Mouse (Mus musculus) layer of hippocampus, postnatal 25 days (tissue): ENCODE data around the gene Ccl27a. TPM values are rescaled to one million over a fixed set of nuclear protein-coding genes. Genes with fewer than 3 reads are reported as not detected.
"Not testable (repeated sequence)": the region's sequence is repeated elsewhere in the genome, so short reads cannot be mapped to it uniquely, and the experiment has no call there.

ENCODE experiments used
- DNase-seq, 2 experiments: peaks; one replicate each; pipeline ENCODE4 v3.0.0; 2022; ENCODE audit warnings: mixed read lengths in 2 of 2, low spot score in 1 of 2; ENCODE audit errors: extremely low spot score in 1 of 2
- total RNA-seq, 2 experiments: library from RNA; stranded (reverse); gene quantifications; 2 replicates each; pipeline ENCODE4 v1.2.3; 2021

The Ccl27a gene
- 100 to 1,000 TPM; 121 to 134 TPM for total RNA-seq

GRCm38 (mm10) chr4:41774002-41774401, at the start of gene Ccl27a:
Gene Ccl27a, minus strand, starts transcription at chr4:41774247.
- DNase-seq = peak; percentile 52 to 57

GRCm38 (mm10) chr4:41783197-41783596, 9.2 kb upstream of the Ccl27a start:
- DNase-seq = not testable (repeated sequence)

- DNase-seq = not testable (repeated sequence)
Measured at GRCm38 (mm10) chr4:41782711-41783110, 8.7 kb upstream of the Ccl27a start.

DNA sequence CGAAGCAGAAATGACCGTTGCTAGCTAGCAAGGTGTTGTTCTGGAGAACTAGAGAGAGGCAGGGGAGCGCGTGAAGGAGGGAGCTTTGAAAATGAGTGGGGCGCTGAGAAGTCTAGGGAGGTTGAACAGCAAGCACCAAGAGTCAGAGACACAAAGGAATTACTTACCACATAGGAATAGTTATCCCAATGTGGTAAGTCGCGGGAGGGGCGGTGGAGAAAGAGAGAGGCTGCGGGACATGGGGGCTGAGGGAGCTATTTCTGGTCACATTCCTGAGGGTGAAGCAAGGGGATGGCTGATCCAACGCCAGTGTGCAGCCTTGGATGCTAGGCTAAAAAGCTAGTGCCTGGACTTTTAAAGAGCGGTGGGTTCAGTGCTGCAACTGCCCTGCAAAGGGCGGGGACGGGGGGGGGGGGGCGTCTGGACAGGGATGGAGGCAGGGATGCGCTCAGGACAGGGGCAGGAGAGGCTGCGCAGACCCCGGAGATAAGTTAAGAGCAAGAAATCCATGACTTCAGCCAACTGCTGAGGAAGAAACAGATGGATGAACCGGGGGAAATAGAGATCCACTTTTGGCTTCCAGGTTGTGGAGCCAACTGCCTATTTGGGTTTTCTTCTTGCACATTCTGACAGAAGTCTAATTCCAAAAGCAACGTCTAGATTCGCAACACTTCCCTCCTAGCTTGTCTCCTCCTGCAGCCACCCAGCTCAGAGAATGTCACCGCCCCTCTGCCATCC, 7.9 kb upstream of the Ccl27a start:
- DNase-seq = not testable (repeated sequence)

- DNase-seq = not testable (repeated sequence)
Measured at GRCm38 (mm10) chr4:41781271-41781670, 7.2 kb upstream of the Ccl27a start.

DNA sequence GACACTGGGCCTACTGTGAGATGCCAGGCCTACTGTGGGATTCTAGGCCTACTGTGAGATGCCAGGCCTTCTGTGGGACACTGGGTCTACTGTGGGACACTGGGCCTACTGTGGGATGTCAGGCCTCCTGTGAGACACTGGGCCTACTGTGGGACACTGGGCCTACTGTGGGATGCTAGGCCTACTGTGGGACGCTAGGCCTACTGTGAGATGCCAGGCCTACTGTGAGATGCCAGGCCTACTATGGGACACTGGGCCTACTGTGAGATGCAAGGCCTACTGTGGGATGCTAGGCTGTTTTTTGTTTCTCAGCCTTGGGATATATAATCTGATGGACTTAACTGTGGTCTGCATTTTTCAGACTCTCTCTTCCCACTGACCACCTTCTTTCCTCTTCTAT, 1.8 kb upstream of the Ccl27a start:
- not testable (repeated sequence) for DNase-seq

DNA sequence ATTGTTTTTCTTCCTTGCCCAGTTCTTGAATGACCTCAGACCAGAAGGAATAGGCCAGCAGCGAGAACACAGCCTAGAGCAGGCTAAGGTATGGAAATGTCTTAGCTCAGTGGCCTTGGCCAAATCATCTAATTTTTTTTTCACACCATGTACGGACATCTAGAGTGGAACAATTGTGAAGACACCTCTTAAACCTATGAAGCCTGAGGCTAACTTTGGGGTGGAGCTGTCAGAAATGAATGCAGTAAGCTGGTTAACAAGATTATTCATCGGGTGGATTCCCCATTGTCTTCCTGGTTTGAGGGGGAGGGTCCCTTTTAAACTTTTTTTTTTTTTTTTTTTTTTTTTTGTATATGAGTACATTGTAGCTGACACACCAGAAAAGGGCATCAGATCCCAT, 459 bp upstream of the Ccl27a start:
- DNase-seq = not testable (repeated sequence)

- DNase-seq = peak in 1 of 2 experiments; percentile 34
Measured at GRCm38 (mm10) chr4:41773502-41773901, 545 bp downstream of the Ccl27a start.

DNA sequence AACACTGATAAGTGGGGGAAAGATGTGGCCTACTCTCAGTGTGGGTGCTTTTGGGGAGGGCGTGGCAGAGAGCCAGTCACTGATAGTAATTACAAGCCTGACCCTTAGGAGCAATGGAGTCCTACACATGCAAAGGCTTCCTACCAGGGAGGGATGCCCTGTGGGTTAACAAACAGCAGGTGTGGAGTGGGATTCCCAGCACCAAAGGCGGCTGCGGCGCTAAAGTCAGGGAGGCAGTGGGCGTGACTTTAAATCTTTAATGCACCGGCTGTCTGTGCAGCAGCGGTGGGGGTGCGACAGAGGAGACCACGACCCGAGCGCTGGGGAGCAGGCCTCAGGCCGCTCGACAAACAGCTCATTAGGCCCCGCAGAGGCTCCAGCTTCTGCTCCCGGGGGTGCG, 1.1 kb downstream of the Ccl27a start:
- DNase-seq = not testable (repeated sequence)

DNA sequence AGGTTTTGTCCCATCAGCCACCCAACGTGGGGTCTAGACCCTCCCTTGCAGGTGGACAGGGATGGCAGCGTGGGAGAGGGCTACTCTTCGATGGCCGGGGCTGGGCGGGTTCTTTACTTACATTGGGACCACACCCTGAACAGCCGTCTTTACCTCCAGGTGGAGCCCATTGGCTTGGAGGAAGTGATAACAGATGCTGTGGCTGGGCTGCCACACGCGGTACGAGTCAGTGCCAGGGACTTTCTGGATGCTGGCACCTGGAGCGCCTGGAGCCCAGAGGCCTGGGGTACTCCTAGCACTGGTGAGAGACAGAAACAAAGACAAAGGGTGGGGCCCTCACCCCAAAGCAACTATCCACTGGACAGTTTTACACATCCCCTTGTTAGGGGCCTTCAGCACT, 6.7 kb downstream of the Ccl27a start:
- not testable (repeated sequence) for DNase-seq

- DNase-seq = not testable (repeated sequence)
Measured at GRCm38 (mm10) chr4:41763176-41763575, 10.9 kb downstream of the Ccl27a start.

GRCm38 (mm10) chr4:41762688-41763114, 11.3 kb downstream of the Ccl27a start:
- DNase-seq = peak in 1 of 2 experiments; percentile 44

GRCm38 (mm10) chr4:41762099-41762687, 11.9 kb downstream of the Ccl27a start:
- DNase-seq = no peak

DNA sequence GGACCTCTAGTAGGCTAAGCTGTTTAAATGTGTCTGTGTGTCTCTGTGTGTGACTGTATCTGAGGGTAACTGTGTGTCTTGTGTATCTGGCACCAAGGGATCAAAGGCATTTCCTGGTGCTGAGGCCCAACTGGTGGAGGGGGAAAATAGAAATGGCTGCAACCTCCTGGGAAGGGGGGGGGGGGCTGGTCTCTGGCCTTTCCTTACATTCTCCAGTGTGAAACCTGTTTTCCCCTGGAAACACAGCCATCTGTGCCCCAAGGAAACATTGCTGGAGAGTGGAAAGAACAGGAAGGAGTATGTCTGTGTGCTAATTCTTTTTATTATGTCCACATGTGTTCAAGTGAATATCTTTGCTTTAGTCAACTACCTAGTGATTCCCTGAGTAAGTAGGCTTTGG, 12.4 kb downstream of the Ccl27a start:
- no peak for DNase-seq

DNA sequence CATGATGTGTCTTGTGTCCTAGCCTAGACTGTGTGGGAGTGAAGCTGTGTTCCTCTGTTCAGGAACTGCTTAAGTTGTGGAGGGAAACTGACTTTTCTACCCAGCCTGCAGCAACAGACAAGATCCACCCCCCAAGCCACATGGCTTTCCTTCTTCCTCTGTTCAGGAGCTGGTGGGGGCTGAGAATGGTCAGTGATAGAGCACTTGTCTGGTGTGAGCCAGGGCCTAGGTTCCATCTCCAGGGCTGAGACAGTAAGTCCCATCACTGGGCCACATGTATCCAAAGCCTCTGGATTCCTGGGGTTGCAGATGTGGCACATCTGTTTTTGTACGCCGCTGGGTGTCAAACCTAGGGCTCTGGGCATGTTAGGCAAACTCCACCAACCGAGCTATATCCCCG, 13.1 kb downstream of the Ccl27a start:
- DNase-seq = no peak

- peak; percentile 44 to 52 for DNase-seq
Measured at GRCm38 (mm10) chr4:41760288-41760721, 13.7 kb downstream of the Ccl27a start.

DNA sequence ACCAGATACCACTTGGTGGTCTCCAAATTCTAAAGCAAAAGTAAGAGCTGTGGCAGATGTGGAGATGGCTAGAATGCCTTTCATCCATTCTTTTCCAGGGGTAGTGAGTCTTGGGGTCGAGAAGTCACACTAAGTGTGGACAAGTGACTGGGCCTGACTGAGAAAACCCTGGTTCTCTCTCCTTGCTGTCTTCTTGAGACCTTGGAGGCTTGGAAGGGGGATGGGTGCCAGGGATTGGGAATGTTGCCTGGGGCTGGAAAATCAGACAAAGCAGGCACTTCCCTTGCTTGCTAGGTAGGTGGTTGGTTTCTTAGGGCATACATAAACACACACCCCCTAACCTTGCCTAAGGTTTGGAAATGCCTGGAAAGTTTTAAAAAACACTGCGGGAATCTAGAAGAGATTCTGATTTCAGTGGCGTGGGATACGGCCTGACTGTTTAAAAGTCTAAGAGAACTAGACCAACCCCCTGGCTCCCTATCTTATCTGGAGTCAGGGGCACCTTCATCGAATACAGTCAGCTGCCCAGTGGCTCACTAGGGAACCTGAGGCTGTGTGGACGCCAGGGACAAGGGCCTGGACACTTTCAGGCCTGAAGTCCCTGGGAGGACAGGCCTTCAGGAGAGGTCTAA, 14.3 kb downstream of the Ccl27a start:
- DNase-seq = no peak

GRCm38 (mm10) chr4:41759206-41759605, 14.8 kb downstream of the Ccl27a start:
- no peak for DNase-seq

DNA sequence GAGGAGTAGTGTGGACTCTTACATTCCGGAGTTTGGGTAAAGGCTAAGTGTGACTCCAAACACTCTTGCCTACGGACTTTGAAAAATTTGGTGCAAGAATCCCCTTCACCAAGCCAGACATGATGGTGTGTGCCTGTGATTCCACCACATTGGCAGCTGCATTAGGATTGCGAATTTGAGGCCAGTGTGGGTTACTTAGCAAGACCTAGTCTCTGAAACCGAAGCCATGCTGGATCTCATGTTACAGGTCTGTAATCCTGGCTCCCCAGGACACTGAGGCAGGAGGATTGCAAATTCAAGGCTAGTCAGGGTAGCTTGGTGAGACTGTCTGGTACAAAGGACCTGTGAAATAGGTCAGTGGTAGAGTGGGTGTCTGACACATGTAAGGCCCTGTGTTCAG, 15.3 kb downstream of the Ccl27a start:
- no peak for DNase-seq

- no peak for DNase-seq
Measured at GRCm38 (mm10) chr4:41758021-41758420, 16.0 kb downstream of the Ccl27a start.

- DNase-seq = no peak
Measured at GRCm38 (mm10) chr4:41757321-41757720, 16.7 kb downstream of the Ccl27a start.
